Mouse (Mus musculus) retina, adult 2 months (tissue): ENCODE results near the gene Wdr81.
"Not testable (repeated sequence)": the region's sequence is repeated elsewhere in the genome, so short reads cannot be mapped to it uniquely, and the experiment has no call there.

Source experiments
- DNase-seq: peaks from one replicate; pipeline ENCODE4 v3.0.0-alpha.2; 2012; ENCODE audit warnings: low read depth, low spot score

The Wdr81 gene

GRCm38 (mm10) chr11:75460844-75461742 lies 6.6 kb upstream of the Wdr81 start, which contains the start of gene Tlcd2:
Tlcd2 (plus strand) TSS chr11:75461715.
- peak; percentile 98 for DNase-seq

DNA sequence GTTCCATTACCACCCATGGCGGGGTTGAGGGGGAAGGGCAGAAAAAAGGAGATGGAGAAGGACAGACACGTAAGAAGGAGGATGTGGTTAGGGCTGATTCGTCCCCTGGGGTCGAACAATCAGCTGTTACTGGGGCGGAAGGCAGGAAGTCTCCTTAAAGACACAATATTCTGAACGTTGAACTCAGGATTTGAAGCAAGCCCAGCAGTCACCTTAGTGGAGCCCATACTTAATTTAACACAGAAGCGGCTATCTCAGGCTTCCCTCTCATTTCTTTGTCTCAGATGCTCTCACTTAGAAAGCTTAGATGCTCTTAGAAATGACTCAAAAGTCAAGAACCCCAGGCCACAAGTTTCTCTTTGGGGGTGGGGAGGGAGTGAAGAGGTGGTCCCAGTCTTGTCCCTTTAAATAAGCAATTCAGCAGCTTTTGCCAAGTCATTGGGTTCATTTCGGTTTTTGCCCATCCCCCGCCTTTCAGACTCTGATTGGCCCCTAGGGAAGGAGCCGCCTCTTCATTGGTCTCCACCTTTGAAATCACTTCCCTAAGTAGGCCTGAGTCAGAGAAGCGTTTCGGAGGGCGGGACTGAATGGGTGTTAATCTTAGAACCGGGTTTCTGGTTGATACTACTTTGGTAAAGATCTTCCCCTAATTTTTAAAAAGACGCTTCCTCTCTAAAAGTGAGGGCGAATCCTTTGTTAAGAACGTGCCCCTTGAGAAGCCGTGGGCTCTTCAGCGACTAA lies 5.8 kb upstream of the Wdr81 start:
- DNase-seq, result peak; percentile 46

GRCm38 (mm10) chr11:75459751-75460102 lies 5.2 kb upstream of the Wdr81 start:
- no peak for DNase-seq

- no peak for DNase-seq
These were observed 4.7 kb upstream of the Wdr81 start for GRCm38 (mm10) chr11:75459141-75459711.

GRCm38 (mm10) chr11:75458628-75459041 lies 4.1 kb upstream of the Wdr81 start:
- no peak for DNase-seq

GRCm38 (mm10) chr11:75458169-75458568 lies 3.7 kb upstream of the Wdr81 start:
- no peak for DNase-seq

DNA sequence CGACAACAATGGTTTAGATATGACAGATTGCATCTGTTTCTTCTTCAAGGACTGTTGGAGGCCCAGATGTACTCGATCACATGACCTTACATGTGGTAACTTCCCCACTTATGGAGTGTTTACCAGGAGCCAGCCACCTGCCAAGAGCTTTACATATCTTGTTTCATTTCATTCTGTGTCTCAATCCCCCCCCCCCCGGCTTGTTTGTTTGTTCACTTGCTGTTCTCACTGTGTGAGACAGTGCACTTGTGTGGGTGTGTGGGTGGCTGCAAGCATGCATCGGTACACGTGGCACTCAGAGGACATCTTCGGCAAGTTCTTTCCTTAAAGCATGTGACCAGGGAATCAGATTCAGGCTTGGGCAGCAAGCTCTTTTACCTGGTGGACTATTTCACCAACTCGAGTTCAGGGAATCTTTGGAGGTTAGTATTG lies 1.9 kb upstream of the Wdr81 start:
- DNase-seq, result no peak

DNA sequence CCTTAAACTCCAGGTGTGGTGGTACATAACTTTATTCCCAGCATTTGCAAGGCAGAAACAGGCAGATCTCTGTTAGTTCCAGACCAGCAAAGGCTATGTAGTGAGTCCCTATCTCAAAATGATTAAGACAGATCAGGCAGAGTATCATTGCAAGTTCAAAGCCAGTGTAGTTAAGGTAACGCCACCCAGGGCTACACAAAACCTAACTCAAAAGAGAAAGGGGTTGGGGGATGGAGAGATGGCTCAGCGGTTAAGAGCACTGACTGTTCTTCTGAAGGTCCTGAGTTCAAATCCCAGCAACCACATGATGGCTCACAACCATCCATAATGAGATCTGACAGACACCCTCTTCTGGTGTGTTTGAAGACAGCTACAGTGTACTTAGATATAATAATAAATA lies 1.5 kb upstream of the Wdr81 start:
- DNase-seq, result not testable (repeated sequence)

- DNase-seq, result no peak
These were observed 672 bp upstream of the Wdr81 start for GRCm38 (mm10) chr11:75455041-75455736.

GRCm38 (mm10) chr11:75452812-75453557 lies 1.5 kb downstream of the Wdr81 start:
- DNase-seq, result no peak

GRCm38 (mm10) chr11:75452081-75452480 lies 2.4 kb downstream of the Wdr81 start:
- no peak for DNase-seq

GRCm38 (mm10) chr11:75450936-75451335 lies 3.6 kb downstream of the Wdr81 start:
- DNase-seq, result no peak

- DNase-seq, result no peak
These were observed 4.1 kb downstream of the Wdr81 start for GRCm38 (mm10) chr11:75450304-75450908.

- no peak for DNase-seq
These were observed 4.8 kb downstream of the Wdr81 start for GRCm38 (mm10) chr11:75449695-75450094.

GRCm38 (mm10) chr11:75448575-75448974 lies 5.9 kb downstream of the Wdr81 start:
- DNase-seq, result no peak

DNA sequence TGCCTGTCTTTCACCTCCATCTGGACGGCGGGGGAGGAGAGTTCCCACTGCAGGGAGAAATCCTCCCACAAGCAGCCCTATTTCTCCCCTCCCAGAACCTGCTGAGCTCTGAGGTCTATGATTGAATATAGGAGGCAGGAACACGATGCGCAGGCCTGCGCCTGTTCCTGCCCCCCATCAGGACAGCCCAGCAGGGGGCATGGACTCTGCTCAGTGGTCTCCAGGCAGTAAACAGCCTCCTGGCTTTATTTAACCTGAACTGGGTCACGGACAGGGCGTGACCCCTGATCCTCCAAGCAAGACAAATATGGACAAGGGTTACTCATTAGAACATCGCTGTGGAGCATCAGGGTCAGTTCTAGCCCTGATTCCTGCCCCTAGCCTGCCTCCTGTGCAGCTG lies 10.8 kb downstream of the Wdr81 start:
- no peak for DNase-seq

- no peak for DNase-seq
These were observed 12.9 kb downstream of the Wdr81 start for GRCm38 (mm10) chr11:75441601-75442000.

- DNase-seq, result no peak
These were observed 13.5 kb downstream of the Wdr81 start for GRCm38 (mm10) chr11:75441034-75441433.

GRCm38 (mm10) chr11:75439951-75440350 lies 14.6 kb downstream of the Wdr81 start:
- no peak for DNase-seq

DNA sequence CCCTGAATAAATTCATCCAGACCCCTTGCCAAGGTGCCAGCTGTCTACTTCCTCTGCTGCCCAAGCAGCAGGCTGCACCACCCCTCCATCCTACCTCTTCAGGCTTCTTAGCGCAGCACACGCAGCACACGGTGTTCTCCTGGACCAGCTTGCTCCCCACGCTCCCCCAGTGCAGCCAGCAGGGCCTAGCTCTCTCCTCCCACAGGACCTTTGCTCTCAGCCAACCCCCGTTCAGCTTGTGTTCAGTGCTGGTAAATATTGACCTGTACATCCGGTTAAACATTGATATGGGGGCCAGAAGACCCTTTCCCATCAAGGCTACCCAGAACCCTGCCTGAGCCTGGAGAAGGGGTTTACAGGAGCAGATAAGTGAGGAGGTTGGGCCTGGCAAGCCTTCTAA lies 15.2 kb downstream of the Wdr81 start, which contains the start of gene Serpinf2:
Gene Serpinf2, minus strand, starts transcription at position 229 of the 400 bp plus-strand sequence.
- DNase-seq, result no peak
